ENCODE assay signal across 13 mouse cellular contexts in genomic region chrX:100943640-100944039, GRCm38 (mm10).
DNase-seq lines count a peak whose midpoint lies in the region; ATAC-seq and TF ChIP-seq lines count a peak whose summit lies in the region.
"Had no signal": no experiment of that assay in that cellular context is flagged by ENCODE, and none has a peak within 500 bp of the region (broad histone marks: within the 10 kb centered on the region; RNA-seq: fewer than 3 reads in every experiment).

No protein-coding gene starts in this region.

- no peak overlapping the region for H3K9ac ChIP-seq in forebrain, embryonic 14.5 days (ENCODE audit: low read length)
- no peak overlapping the region for H3K9ac ChIP-seq in forebrain, embryonic 12.5 days
- no peak overlapping the region for H3K9ac ChIP-seq in CH12.LX (ENCODE audit: insufficient read depth, low read depth)
- H3K9ac ChIP-seq in embryonic facial prominence, embryonic 14.5 days (ENCODE audit: low read depth, low read length), result no peak overlapping the region
- H3K9ac ChIP-seq: embryonic facial prominence, embryonic 15.5 days; hindbrain, embryonic 15.5 days had no signal

- peak; percentile 50 for DNase-seq in forebrain, embryonic 14.5 days (ENCODE audit: low spot score)
- peak; percentile 5 for DNase-seq in layer of hippocampus, adult 11-12 months (ENCODE audit: low spot score)
- DNase-seq in layer of hippocampus, postnatal 36 days, result no peak
- peak; percentile 5 for DNase-seq in CH12.LX (ENCODE audit: extremely low read depth)
- peak; percentile 30 for DNase-seq in embryonic facial prominence, embryonic 14.5 days (ENCODE audit: low spot score)
- no peak for DNase-seq in urinary bladder, postnatal 10 days (ENCODE audit: low spot score)
- no peak for DNase-seq in T-cell, adult 2 months (ENCODE audit: low spot score)
- DNase-seq: gastrocnemius, postnatal 36 days; right cerebral cortex, adult 18-20 months had no signal

- no peaks in the 10 kb centered on the region for H3K27me3 ChIP-seq in forebrain, embryonic 14.5 days (replicated peaks; ENCODE audit: control insufficient read depth, insufficient read depth, low read length)
- no peaks in the 10 kb centered on the region for H3K27me3 ChIP-seq in forebrain, embryonic 12.5 days
- no peaks in the 10 kb centered on the region for H3K27me3 ChIP-seq in CH12.LX (replicated peaks)
- peaks cover 2% of the 10 kb centered on the region for H3K27me3 ChIP-seq in embryonic facial prominence, embryonic 14.5 days (replicated peaks; ENCODE audit: control insufficient read depth, insufficient read depth, low read length)
- H3K27me3 ChIP-seq: embryonic facial prominence, embryonic 15.5 days; hindbrain, embryonic 15.5 days had no signal

- no peak overlapping the region for H3K27ac ChIP-seq in forebrain, embryonic 14.5 days (ENCODE audit: low read depth, low read length)
- H3K27ac ChIP-seq in forebrain, embryonic 12.5 days, result no peak overlapping the region
- no peak overlapping the region for H3K27ac ChIP-seq in CH12.LX (ENCODE audit: insufficient read depth, low read depth)
- H3K27ac ChIP-seq in embryonic facial prominence, embryonic 14.5 days (replicated peaks; ENCODE audit: low read depth, low read length), result no peak overlapping the region
- H3K27ac ChIP-seq: embryonic facial prominence, embryonic 15.5 days; hindbrain, embryonic 15.5 days; macrophage had no signal

- ATAC-seq in forebrain, embryonic 14.5 days, result no peak
- no peak for ATAC-seq in forebrain, embryonic 12.5 days (ENCODE audit: low FRiP score)
- no peak for ATAC-seq in embryonic facial prominence, embryonic 14.5 days (ENCODE audit: low read depth)

- no peaks in the 10 kb centered on the region for H3K9me3 ChIP-seq in forebrain, embryonic 14.5 days (replicated peaks; ENCODE audit: control insufficient read depth, low read length)
- no peaks in the 10 kb centered on the region for H3K9me3 ChIP-seq in forebrain, embryonic 12.5 days
- no peaks in the 10 kb centered on the region for H3K9me3 ChIP-seq in CH12.LX (replicated peaks; ENCODE audit: low read length)
- no peaks in the 10 kb centered on the region for H3K9me3 ChIP-seq in embryonic facial prominence, embryonic 14.5 days (ENCODE audit: control insufficient read depth, low read length)
- H3K9me3 ChIP-seq: embryonic facial prominence, embryonic 15.5 days; hindbrain, embryonic 15.5 days had no signal

- no peaks in the 10 kb centered on the region for H3K79me2 ChIP-seq in CH12.LX (replicated peaks; ENCODE audit: control insufficient read depth, extremely low read depth, insufficient read depth, poor library complexity, severe bottlenecking)

- H3K4me2 ChIP-seq in forebrain, embryonic 14.5 days (ENCODE audit: low read length), result no peak overlapping the region
- H3K4me2 ChIP-seq in forebrain, embryonic 12.5 days, result no peak overlapping the region
- no peak overlapping the region for H3K4me2 ChIP-seq in CH12.LX (ENCODE audit: insufficient read depth, low read depth, poor library complexity, severe bottlenecking)
- H3K4me2 ChIP-seq in embryonic facial prominence, embryonic 14.5 days (ENCODE audit: low read depth, low read length), result no peak overlapping the region
- H3K4me2 ChIP-seq: embryonic facial prominence, embryonic 15.5 days; hindbrain, embryonic 15.5 days had no signal

- TF ChIP-seq RAD21 in CH12.LX (IDR thresholded peaks at IDR 0.05; ENCODE audit: low read depth, low read length), result peak; percentile 59

- no peaks in the 10 kb centered on the region for H3K36me3 ChIP-seq in forebrain, embryonic 14.5 days (ENCODE audit: control insufficient read depth, insufficient read depth, low read length)
- no peaks in the 10 kb centered on the region for H3K36me3 ChIP-seq in forebrain, embryonic 12.5 days (replicated peaks)
- H3K36me3 ChIP-seq in CH12.LX (replicated peaks in 1 of 2; ENCODE audit: control insufficient read depth in 1 of 2, insufficient read depth in 1 of 2, low read length in 1 of 2), result no peaks in the 10 kb centered on the region
- H3K36me3 ChIP-seq in embryonic facial prominence, embryonic 14.5 days (ENCODE audit: control insufficient read depth, insufficient read depth, low read length), result no peaks in the 10 kb centered on the region
- H3K36me3 ChIP-seq: embryonic facial prominence, embryonic 15.5 days; hindbrain, embryonic 15.5 days had no signal

- H3K4me1 ChIP-seq in forebrain, embryonic 14.5 days (ENCODE audit: control insufficient read depth, insufficient read depth, low read length), result no peaks in the 10 kb centered on the region
- no peaks in the 10 kb centered on the region for H3K4me1 ChIP-seq in forebrain, embryonic 12.5 days
- no peaks in the 10 kb centered on the region for H3K4me1 ChIP-seq in CH12.LX (ENCODE audit: control insufficient read depth in 1 of 2, insufficient read depth in 2 of 2)
- no peaks in the 10 kb centered on the region for H3K4me1 ChIP-seq in embryonic facial prominence, embryonic 14.5 days (ENCODE audit: control insufficient read depth, insufficient read depth, low read length)
- H3K4me1 ChIP-seq: embryonic facial prominence, embryonic 15.5 days; hindbrain, embryonic 15.5 days had no signal

- dilution Hi-C loops in CH12.LX (cut with MboI; ENCODE audit: extremely low pct_ligation_motif_present, extremely low pct_unique_long_range_greater_than_20kb, low sequenced_read_pairs), result no loop called here

- no peak for TF ChIP-seq EP300 in CH12.LX (IDR thresholded peaks at IDR 0.05; ENCODE audit: low read length)

- no peak overlapping the region for H3K4me3 ChIP-seq in forebrain, embryonic 14.5 days (ENCODE audit: low read depth, low read length)
- H3K4me3 ChIP-seq in forebrain, embryonic 12.5 days (replicated peaks), result no peak overlapping the region
- H3K4me3 ChIP-seq in CH12.LX (replicated peaks in 1 of 3; ENCODE audit: low read depth in 2 of 3, low read length in 2 of 3, poor library complexity in 1 of 3), result no peak overlapping the region
- H3K4me3 ChIP-seq in embryonic facial prominence, embryonic 14.5 days (ENCODE audit: low read depth, low read length), result no peak overlapping the region
- H3K4me3 ChIP-seq: embryonic facial prominence, embryonic 15.5 days; hindbrain, embryonic 15.5 days had no signal

- TF ChIP-seq CTCF in CH12.LX (conservative IDR thresholded peaks at IDR 0.05 in 1 of 2, IDR thresholded peaks at IDR 0.05 in 1 of 2; ENCODE audit: low read depth in 2 of 2, low read length in 2 of 2), result peak in 1 of 2 experiments; percentile 54; a peak in 2 of 4 replicates

- in situ Hi-C loops in CH12.LX (cut with MboI; ENCODE audit: low pct_ligation_motif_present, low pct_unique_long_range_greater_than_20kb, low sequenced_read_pairs), result no loop called here

- whole genome bisulfite sequencing in forebrain, embryonic 14.5 days, result 49% methylated on average over 2 of the region's 2 CpGs
- 52% methylated on average over 2 of the region's 2 CpGs for WGBS in forebrain, embryonic 12.5 days
- WGBS in embryonic facial prominence, embryonic 14.5 days, result 36% methylated on average over 2 of the region's 2 CpGs

- no peak for TF ChIP-seq POLR2A in CH12.LX (IDR thresholded peaks at IDR 0.05; ENCODE audit: low read depth, low read length)

TF ChIP-seq in CH12.LX, 34 proteins besides CTCF, POLR2A, EP300 and RAD21:
- TF ChIP-seq POLR2AphosphoS2 (IDR thresholded peaks at IDR 0.05; ENCODE audit: low read depth, low read length) (no peak), SMC3 (IDR thresholded peaks at IDR 0.05; ENCODE audit: low read depth, low read length) (peak; percentile 32), TBP (conservative IDR thresholded peaks at IDR 0.05; ENCODE audit: low read depth, low read length) (no peak), TCF12 (IDR thresholded peaks at IDR 0.05; ENCODE audit: low read depth, low read length) (no peak)

Comparison
In these comparisons a context has a peak if more than half of its experiments do, and no peak if none do; other contexts are left out.
1. DNase-seq: peak in forebrain, embryonic 14.5 days (single experiment), layer of hippocampus, adult 11-12 months (single experiment), CH12.LX (single experiment) and embryonic facial prominence, embryonic 14.5 days (single experiment); none in layer of hippocampus, postnatal 36 days (0 of 2), urinary bladder, postnatal 10 days (single experiment) and T-cell, adult 2 months (single experiment).